Mouse (Mus musculus): ENCODE measurements around the gene Zbtb26. TPM values are rescaled to one million over a fixed set of nuclear protein-coding genes. Genes with fewer than 3 reads are reported as not detected.

The Zbtb26 gene
- total and polyA plus RNA-seq, 2 experiments from 2014 or later, result 2.0 to 13.4 TPM

DNA sequence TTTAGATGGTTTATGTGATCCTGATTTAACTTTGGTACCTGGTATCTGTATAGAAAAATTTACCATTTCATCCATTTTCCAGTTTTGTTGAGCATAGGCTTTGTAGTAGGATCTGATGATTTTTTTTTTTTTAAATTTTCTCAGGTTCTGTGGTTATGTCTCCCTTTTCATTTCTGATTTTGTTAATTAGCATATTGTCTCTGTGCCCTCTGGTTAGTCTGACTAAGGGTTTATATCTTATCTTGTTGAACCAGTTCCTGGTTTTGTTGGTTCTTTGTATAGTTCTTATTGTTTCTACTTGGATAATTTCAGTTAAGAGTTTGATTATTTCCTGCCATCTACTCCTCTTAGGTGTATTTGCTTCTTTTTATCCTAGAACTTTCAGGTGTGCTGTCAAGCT lies 36.6 kb upstream of the Zbtb26 start:
- Histone ChIP-seq H3K4me2 (ENCODE audit: low read depth, low read length) (no peak overlapping the region), H3K4me1 (ENCODE audit: insufficient read depth, low read length) (no peaks in the 10 kb centered on the region), H3K9me3 (ENCODE audit: low read length) (no peaks in the 10 kb centered on the region), H3K27me3 (ENCODE audit: insufficient read depth, low read length) (no peaks in the 10 kb centered on the region), H3K36me3 (ENCODE audit: insufficient read depth, low read length) (peaks cover 17% of the 10 kb centered on the region), H3K9ac (replicated peaks; ENCODE audit: low read length) (no peak overlapping the region), H3K4me3 (ENCODE audit: low read length) (no peak overlapping the region), H3K27ac (no peak overlapping the region)
- ATAC-seq, result no peak
- no peak for TF ChIP-seq CTCF (IDR thresholded peaks at IDR 0.05; ENCODE audit: low read depth)
- no peak for DNase-seq (ENCODE audit: low spot score)

DNA sequence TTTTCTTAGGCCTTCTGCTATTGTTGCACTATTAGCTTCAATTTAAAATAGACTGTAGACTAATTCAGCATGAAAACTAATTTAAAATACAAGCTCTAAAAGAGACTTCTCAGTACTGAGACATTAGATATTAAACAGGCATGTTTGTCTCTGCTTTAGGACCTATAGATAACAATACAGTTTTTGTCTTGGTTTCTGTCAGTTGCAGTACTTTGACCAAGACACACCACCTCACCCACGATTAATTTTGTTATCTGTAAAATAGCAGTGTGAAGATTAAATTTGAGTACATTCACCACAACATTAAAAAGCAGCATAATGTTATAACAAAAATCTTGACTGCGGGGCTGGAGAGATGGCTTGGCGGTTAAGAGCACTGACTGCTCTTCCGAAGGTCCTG lies 23.3 kb upstream of the Zbtb26 start:
- Histone ChIP-seq H3K9ac (replicated peaks; ENCODE audit: low read length) (no peak overlapping the region), H3K4me2 (ENCODE audit: low read depth, low read length) (no peak overlapping the region), H3K9me3 (ENCODE audit: low read length) (no peaks in the 10 kb centered on the region), H3K27me3 (ENCODE audit: insufficient read depth, low read length) (no peaks in the 10 kb centered on the region), H3K4me3 (ENCODE audit: low read length) (no peak overlapping the region), H3K27ac (no peak overlapping the region), H3K4me1 (ENCODE audit: insufficient read depth, low read length) (no peaks in the 10 kb centered on the region), H3K36me3 (ENCODE audit: insufficient read depth, low read length) (no peaks in the 10 kb centered on the region; the same call in 1 of the 2 replicates)
- no peak for TF ChIP-seq CTCF (IDR thresholded peaks at IDR 0.05; ENCODE audit: low read depth)
- ATAC-seq (no peak), DNase-seq (ENCODE audit: low spot score) (no peak)
- 92% methylated on average over 4 of the region's 4 CpGs for WGBS

DNA sequence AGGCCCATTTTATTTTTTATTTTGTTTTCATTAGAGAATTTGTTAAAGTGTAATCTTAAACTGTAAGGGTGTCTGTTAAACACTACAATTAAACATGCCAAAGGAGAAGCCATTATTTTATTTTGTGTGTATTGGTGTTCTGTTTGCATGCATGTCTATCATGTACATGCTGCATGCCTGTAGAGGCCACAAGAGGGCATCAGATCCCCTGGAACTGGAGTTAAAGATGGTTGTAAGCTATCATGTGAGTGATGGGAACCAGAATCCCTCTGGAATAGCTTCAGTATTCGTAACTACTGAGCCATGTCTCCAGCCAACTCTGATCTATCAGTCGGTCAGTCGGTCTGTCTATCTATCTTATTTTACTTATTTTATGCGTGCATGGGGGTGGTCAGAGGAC lies 17.8 kb upstream of the Zbtb26 start:
- Histone ChIP-seq H3K4me3 (ENCODE audit: low read length) (no peak overlapping the region), H3K27ac (no peak overlapping the region), H3K9ac (replicated peaks; ENCODE audit: low read length) (no peak overlapping the region), H3K27me3 (ENCODE audit: insufficient read depth, low read length) (no peaks in the 10 kb centered on the region), H3K4me1 (ENCODE audit: insufficient read depth, low read length) (no peaks in the 10 kb centered on the region), H3K9me3 (ENCODE audit: low read length) (no peaks in the 10 kb centered on the region), H3K4me2 (ENCODE audit: low read depth, low read length) (no peak overlapping the region), H3K36me3 (ENCODE audit: insufficient read depth, low read length) (no peaks in the 10 kb centered on the region)
- no peak for ATAC-seq
- DNase-seq (ENCODE audit: low spot score), result no peak
- peak; percentile 20; the same call in 1 of the 2 replicates for TF ChIP-seq CTCF (IDR thresholded peaks at IDR 0.05; ENCODE audit: low read depth)
- 96% methylated on average over 4 of the region's 4 CpGs for WGBS

DNA sequence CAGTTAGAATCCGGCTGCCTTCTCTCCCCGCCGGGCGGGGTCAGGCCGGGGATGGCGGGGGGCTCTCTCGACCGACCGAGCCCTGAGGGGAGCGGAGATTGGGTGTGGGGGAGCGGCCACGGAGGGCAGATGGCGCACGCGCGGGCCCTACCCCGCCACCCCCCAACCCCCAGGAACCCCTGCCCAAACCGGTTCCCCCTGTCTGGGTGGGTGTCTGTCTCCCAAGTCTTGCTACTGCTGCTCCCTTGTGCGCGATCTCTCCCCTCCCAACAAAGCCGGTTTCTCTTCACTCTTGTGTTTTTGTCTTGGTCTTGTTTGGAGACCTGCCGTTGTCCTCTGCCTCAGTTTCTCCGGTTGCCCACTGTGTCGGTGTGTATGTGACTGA lies 9.4 kb upstream of the Zbtb26 start:
- Histone ChIP-seq H3K27ac (peak overlapping the region; percentile 91), H3K9me3 (ENCODE audit: low read length) (no peaks in the 10 kb centered on the region), H3K4me1 (ENCODE audit: insufficient read depth, low read length) (peaks cover 3% of the 10 kb centered on the region; the same call in 1 of the 2 replicates), H3K4me2 (ENCODE audit: low read depth, low read length) (peak overlapping the region; percentile 66), H3K4me3 (ENCODE audit: low read length) (peak overlapping the region; percentile 93), H3K36me3 (ENCODE audit: insufficient read depth, low read length) (no peaks in the 10 kb centered on the region), H3K9ac (replicated peaks; ENCODE audit: low read length) (peak overlapping the region; percentile 94), H3K27me3 (ENCODE audit: insufficient read depth, low read length) (no peaks in the 10 kb centered on the region)
- ATAC-seq (peak; percentile 91), DNase-seq (ENCODE audit: low spot score) (peak; percentile 12)
- WGBS, result under 1% methylated on average over 14 of the region's 24 CpGs
- no peak for TF ChIP-seq CTCF (IDR thresholded peaks at IDR 0.05; ENCODE audit: low read depth)

DNA sequence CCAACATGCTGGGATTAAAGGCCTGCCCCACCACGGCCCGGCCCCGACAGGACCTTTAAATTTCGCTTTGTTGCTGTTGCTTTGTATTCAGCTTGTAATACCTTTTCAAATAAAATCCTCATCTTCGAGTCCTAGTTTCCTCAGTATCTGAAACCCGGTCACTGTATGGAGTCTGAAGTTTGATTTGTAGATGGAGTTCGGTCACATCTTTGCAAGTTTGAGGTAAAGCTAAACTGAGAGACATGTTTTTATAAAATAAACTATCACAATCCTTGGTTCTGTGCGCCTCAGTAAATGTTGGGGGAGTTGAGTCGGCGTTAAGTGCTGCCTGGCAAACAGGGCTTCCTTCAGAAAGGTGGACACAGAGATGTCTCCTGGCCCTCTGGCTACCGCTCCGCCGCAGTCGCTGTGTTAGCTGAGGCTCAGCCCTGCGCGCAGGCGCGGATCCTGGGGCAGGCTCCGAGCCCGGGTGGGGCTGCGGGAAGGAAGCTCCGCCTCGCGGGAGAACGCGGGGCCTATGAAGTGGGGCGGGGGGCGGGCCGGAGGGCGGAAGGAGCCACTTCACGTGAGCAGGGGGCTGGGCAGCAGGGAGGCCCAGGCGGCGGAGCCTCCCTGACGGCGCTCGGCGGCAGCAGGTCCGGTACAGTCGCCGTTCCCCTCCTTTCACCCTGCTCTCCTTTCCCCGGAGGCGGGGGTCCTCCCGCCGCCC lies 8.9 kb upstream of the Zbtb26 start:
- Histone ChIP-seq H3K9ac (replicated peaks; ENCODE audit: low read length) (peak overlapping the region; percentile 94), H3K4me1 (ENCODE audit: insufficient read depth, low read length) (peaks cover 3% of the 10 kb centered on the region; the same call in 1 of the 2 replicates), H3K4me3 (ENCODE audit: low read length) (peak overlapping the region; percentile 93), H3K36me3 (ENCODE audit: insufficient read depth, low read length) (no peaks in the 10 kb centered on the region), H3K9me3 (ENCODE audit: low read length) (no peaks in the 10 kb centered on the region), H3K27ac (peak overlapping the region; percentile 91), H3K4me2 (ENCODE audit: low read depth, low read length) (peak overlapping the region; percentile 66), H3K27me3 (ENCODE audit: insufficient read depth, low read length) (no peaks in the 10 kb centered on the region)
- peak; percentile 98 for ATAC-seq
- no peak for TF ChIP-seq CTCF (IDR thresholded peaks at IDR 0.05; ENCODE audit: low read depth)
- peak; percentile 98 for DNase-seq (ENCODE audit: low spot score)
- WGBS, result 8% methylated on average over 41 of the region's 44 CpGs

DNA sequence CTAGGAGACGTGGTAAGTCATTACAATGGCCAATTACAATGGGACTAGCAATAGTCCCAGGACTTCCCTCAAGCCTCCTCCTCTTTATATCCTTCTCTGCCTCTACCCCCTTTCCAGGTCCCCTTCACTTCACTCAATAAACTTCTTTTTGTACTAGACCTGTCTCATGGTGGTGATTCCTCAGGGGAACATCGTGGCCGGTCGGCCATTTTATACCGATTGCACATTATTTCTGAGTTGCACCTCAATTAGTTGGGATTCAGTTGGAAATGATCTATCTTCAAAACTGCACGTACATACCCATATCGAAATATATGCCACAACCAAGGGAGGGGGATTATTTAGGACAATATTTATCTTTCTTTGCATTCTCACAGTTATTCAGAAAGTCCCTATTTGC lies 11.3 kb downstream of the Zbtb26 start:
- Histone ChIP-seq H3K27ac (peak overlapping the region; percentile 99), H3K9me3 (ENCODE audit: low read length) (no peaks in the 10 kb centered on the region), H3K36me3 (ENCODE audit: insufficient read depth, low read length) (peaks cover 12% of the 10 kb centered on the region), H3K4me2 (ENCODE audit: low read depth, low read length) (peak overlapping the region; percentile 77), H3K27me3 (ENCODE audit: insufficient read depth, low read length) (no peaks in the 10 kb centered on the region), H3K4me1 (ENCODE audit: insufficient read depth, low read length) (0 out of 2 replicates have a peak, but pooled peaks cover 4% of the 10 kb centered on the region), H3K4me3 (ENCODE audit: low read length) (peak overlapping the region; percentile 58), H3K9ac (replicated peaks; ENCODE audit: low read length) (peak overlapping the region; percentile 73)
- WGBS, result 26% methylated on average over 7 of the region's 7 CpGs
- peak; percentile 45 for DNase-seq (ENCODE audit: low spot score)
- ATAC-seq, result peak; percentile 46
- no peak for TF ChIP-seq CTCF (IDR thresholded peaks at IDR 0.05; ENCODE audit: low read depth)
